Mouse (Mus musculus) liver, embryonic 14.5 days (tissue): ENCODE results near the gene Opcml.

ENCODE experiments used
- CTCF ChIP-seq: IDR thresholded peaks from 2 replicates; pipeline ENCODE4 v1.5.1; 2016; ENCODE audit warnings: antibody characterized with exemption, low read depth, control low read depth
- EP300 ChIP-seq: IDR thresholded peaks from 2 replicates; pipeline ENCODE4 v1.6.1; 2016; ENCODE audit warnings: antibody characterized with exemption, low read depth

DNA sequence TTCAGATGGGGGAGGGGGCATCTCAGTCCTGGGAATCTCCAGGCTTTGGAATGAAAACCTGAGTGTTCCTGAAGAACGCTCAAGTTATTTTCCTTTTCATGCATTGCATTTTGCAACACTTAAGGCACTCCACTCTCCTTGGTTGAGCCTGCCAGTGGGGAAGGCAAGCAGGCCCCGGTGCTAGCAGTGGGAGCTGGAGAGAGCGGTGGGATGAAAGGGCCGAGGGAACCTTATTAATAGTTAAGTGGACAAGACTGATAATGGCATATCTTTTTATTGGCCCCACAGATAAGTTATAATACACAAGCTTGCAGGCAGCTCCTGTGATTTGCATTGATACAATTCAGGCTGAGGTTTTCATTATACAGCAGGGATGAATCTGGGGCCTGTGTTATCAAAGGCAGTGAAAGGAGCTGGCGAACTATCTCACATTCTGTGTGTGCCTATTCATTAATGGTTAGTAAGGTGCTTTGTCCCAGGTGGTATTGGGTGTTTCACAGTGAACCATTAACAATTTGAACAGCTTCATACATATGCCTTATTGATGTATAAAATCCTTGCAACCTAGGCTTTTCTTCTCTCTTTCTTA, 407.6 kb downstream of the Opcml start:
- TF ChIP-seq CTCF = no peak
- TF ChIP-seq EP300 = no peak
